Mouse (Mus musculus): ENCODE measurements around the gene Rhbdf1.

- TF ChIP-seq CTCF (IDR thresholded peaks at IDR 0.05; ENCODE audit: extremely low read depth, insufficient read length, insufficient replicate concordance, low read depth, low read length) = no peak
- no peak for TF ChIP-seq POLR2A (IDR thresholded peaks at IDR 0.05; ENCODE audit: low read depth, low read length)
Observed at GRCm38 (mm10) chr11:32235646-32236045, 13.5 kb upstream of the Rhbdf1 start.
